Mouse (Mus musculus): ENCODE data around the gene Sh3bgr.
A peak's percentile ranks its signal among the peaks of the same experiment; 100 is the strongest.

Sh3bgr gene

DNA sequence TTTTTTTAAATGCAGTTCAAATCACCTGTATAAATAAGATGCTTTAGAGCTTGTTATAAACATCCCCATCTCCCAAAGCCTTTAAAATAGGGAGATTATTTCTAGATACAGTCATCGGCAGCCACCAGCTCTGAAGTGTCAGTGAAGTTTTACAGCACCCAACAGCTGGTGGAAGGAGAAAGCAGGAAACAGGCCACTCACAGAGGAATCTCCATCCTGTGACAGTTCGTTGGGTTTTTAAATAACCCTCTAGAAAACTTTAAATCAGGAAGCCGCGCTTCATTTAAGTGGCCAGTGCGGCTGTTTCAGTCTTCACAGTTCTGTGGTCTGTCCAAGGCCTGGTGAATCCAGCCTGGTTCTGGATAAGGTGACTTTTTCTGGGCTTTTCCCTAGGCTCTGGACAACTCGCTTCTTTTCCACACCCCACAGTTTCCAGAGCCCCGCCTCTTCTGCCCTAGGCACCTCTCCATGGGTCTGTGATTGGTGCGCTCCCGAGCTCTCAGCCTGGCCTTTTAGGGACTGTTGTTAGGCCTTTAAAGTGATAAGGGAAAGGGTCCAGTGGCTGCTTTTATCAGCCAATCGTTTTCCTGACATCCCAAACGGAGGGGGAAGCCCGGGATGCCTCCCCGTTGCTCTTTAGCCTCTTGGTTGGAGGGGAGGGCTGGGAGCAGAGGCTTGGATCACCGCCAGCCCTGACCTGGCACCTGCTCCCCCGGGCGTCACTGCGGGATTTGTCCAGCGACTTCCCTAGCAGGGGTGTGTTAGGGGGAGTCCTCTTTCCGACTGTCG, at the start of gene Sh3bgr:
Sh3bgr (plus strand) TSS at position 538 of the 789 bp plus-strand sequence.
- peak; percentile 80 to 83 for DNase-seq

DNA sequence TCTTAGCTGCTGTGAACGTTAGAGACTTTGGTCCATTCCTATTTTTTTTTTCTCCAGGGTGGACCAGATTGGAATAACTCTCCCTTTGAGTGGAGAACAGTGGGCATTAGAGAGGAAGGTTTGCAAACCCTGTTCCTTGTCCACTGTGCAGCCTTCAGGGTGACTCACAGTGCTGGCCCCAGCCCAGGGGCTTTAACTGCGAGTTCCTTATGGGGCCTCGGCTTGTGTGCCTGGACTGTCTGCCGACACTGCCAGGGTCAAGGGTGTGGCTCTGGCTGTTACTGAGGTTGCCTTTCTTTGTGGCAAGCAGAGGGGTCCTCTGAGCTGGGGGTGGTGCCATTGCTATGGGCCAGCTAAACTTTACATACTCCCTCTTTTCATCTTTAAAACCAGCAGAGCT, 49.3 kb upstream of the Sh3bgr start:
- DNase-seq = no peak

DNA sequence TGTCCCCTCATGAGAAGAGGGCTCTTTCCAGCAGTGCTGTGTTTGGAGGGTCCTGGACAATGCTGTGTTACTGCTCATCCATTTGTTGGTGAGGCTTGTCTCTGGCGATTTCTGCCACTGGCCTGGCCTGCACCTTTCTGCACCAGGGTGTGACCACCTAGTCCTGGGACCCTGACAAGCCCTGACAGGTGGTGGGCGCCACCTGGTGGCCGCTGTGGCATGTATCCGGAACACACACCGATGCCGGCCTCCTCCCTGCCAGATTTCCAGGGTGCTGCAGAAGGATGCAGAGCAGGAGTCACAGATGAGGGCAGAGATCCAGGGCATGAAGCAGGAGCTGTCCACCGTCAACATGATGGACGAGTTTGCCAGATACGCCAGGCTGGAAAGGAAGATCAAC, 48.7 kb upstream of the Sh3bgr start:
- peak; percentile 72 to 93 for DNase-seq

DNA sequence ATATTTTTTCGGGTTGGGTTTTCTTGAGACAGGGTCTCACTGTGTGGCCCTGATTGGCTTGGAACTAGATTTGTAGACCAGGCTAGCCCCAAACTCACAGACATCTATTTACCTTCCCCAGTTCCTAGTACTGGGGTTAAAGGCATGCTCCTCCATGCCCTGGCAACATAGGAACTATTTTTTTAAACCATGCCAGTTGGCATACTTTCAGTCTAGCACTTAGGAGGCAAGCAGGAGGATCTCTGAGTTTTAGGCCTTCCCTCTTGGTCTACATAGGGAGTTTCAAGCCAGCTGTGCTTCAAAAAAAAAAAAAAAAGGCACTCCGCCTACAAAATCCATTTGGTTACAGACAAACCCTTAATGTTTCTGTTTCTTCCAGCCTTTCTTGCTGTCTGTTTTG, 45.8 kb upstream of the Sh3bgr start:
- DNase-seq = no peak

DNA sequence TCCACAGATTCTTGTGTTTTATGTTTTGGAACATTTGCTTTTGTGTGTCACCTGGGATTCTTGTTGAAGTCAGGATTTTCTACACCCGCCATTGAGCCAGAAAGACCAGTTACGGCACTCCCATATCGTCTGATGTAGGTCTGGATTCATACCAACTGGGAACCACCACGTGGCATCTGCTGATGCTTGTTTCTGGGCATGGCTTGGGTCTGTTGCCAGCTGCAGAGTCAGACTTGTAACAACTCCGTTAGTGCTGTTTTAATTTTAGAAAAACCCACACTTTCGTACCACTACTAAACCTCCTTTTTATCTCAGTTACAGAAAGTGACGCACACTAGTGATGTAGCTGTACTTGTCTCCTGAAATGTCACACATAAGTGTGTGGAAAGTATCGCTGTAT, 44.2 kb upstream of the Sh3bgr start:
- no peak for DNase-seq

DNA sequence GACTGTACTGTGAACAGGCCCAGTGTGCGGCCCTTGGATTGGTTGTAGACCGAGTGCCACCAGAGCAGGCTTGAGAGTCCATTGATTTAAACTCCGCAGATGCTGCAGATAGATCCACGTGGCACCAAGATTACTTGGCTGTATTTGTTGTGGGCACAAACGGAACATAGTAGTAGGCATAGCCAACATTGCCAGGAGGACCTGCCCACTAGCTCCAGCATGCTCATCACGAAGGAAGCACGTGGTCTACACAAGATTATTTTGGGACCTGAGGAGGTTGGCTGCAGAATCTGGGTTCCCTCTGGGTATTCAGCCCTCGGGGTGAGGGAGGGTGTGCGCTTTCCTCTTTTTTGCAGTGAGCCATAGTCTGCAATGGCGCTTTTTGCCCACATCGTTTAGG, 43.1 kb upstream of the Sh3bgr start:
- DNase-seq = no peak

DNA sequence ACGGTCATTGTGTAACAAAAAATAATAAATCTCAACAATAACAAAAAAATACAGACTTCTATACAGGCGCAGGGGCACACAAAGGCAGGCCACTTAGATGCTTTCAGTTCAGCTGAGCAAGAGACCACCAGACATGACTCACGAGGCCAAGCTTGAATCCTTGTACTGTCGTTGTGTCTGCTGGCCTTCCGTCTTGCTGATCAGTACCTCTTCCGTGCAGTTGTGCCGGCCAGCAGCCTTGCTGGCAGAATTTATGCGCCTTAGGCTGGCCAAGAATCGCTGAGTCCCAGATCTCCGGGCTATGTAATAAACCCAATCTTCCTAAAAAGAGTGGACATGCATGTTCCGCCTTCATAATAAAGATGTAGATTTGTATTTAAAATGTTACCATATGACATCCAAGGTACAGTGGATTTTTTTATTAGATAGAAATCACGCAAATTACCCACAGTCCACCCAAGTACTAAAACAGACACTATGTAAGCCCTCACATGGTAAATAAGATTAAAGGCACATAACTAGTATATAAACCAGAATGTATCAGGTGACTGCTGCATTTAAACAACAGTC, 41.7 kb upstream of the Sh3bgr start:
- DNase-seq = no peak

DNA sequence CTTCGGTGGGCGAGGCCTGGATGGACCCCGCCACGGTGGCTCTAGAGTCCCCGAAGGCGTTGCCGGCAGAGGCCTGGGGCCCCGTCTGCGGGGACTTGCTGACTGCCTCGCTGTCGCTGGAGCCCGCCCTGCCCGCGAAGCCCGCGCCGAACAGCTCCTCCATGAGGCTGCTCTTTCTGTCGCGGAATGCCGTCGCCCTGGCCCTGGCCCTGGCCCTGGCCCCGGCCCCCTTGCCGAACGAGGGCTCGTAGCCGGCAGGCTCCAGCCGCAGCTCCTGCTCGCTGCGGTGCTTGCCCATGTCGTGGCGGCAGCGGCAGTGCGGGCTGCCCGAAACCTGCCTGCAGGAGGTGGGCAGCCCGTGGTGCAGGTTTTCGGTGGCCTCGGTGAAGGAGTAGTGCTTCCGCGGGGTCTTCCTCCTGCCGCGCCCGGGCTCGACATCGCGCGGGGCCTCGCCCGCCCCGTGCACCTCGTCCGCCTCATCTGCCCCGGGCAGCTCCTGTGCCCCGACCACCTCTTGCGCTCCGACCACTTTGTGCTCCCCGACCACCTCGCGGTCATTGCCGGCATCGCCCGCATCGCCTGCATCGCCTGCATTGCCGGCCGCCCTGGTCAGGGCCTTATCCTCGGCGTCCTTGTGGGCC, 41.0 kb upstream of the Sh3bgr start:
- peak; percentile 44 to 77 for DNase-seq

DNA sequence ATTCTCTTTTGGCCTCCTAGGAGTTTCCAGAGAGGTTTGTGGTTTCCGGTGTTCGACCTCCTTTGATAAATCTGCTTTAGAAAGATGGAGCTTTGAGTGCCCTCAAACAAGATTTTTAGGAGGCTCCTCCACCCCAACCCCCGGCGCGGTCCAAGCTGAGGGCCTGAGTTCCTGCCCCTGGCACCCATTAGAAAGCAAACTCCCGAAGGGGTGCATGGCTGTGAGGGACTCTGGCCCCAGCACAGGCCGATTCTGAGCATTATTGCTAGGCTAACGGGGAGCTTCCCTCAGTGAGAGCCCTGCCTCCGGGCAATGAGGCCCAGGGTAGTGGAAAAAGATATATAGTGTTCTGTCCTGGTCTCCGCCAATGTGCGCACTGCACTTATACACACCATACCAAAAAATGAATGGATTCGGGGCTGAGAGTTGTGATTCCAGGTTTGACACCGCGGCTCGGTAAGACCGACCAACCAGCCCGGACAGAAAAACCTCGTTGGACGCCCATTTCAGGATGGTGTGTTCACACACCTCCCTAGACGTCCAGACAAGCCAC, 40.4 kb upstream of the Sh3bgr start:
- no peak for DNase-seq

DNA sequence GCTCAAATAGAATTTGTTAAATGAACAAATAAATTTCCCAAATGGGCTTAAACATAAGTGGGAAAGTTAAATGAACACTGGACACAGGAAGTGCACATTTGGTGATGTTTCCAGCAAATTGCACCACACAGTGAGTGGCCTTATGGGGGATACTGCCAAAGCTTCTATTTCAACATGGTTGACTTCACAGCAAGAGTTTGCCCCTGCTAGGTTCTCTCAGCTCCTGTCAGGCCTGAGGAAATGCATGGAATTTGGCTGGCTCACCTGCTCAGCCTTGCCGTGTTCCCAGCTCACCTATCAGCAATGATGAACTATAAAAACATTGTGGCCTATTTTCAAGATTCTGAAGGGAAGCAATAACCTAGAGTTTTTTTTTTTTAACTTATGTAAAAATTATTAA, 39.3 kb upstream of the Sh3bgr start:
- DNase-seq = no peak

DNA sequence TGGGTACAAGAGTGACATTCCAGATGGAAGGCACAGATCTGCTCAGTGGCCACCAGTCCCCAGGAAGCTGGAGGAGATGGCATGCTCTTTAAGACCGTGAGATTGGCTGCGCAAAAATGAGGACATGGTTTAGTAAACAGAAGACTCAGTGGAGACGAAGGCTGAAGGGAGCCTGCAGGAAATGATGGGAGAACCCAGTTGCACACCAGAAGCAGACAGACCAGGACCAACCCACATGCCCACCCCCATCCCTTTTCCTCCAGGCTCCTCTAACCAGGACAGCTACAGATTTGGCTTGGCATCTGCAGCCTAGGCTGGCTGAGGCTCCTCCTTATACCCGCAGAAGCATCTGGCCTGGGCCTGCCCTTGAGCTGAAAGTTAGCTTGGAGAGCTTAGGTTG, 38.9 kb upstream of the Sh3bgr start:
- DNase-seq = no peak

DNA sequence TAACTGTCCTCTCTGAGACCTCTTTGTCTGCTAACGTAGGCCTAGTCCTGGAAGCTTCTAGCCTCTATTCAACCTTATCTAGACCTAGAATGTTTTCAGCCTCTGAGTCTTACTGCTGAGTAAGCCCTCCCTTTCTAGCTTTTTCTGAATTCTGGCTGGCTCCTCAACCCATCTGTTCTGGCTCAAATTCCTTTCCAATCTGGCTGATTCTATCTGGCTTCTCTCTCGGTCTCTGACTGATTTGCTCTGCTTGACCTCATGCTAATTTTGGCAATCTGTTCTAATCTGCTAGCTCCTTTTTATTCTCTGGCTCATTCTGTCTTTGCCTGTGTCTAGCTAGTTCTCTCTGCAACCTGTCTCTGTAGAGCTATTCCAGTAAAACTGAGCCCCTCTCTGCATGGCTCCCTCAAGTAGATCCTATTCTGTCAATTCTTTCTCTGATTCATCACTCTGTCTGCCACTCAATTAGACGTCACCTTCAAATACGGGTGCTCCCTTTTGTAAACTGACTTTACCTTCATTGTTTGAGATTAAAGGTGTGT, 34.5 kb upstream of the Sh3bgr start:
- no peak for DNase-seq

DNA sequence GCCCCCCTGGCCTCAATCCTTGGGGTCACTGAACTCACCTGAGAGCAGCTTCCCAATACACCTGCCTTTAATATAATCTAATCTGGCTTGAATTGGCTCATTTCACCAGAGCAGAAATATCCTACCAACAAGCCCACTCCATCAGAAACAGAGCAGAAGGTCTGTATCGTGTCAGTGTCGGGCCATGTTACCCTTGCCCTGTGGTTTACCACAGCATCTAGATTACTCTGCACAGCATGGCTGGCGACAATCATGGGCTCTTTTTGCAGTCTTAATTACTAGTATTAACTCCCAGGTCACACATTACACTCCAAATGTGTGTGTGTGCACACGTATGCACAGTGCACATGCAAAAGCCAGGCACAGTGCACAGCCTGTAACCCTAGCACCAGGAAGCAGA, 31.4 kb upstream of the Sh3bgr start:
- DNase-seq = no peak

DNA sequence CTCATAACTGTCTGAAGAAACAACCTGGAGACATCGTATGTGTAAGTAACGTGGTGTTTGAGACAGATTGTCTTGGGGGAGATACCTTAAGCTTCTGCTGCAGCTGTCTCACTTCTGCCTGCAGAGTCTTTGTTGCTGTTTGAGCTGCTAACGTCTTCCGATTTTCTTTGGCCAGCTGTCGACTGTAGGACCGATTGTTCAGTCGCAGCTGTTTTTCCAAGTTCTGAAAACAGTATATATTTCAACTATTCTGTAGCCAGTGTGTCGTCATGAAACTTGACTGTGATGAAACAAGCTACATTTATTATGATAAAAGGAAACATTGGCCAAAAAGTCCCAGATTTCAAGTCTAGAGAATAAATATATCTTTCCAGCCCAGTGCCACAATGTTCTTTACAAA, 26.6 kb upstream of the Sh3bgr start:
- DNase-seq = no peak

DNA sequence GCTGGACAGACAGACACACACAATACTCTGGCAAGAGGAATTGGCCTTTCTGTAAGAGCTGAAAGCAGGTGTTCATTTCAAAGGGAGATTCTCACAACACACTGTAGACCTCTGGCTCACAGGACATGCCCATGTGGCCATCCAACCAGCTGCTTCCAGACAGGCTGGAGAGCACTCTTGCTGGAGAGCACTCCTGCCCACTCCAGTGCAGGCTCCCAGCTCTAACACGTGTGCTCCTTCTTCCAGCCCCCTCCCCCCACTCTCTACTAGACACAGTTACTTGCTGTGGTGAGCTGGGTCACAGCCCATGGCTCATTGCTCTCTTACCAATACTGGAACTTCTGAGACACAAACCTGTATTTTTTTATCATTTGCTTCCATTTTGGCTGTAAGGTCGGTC, 24.9 kb upstream of the Sh3bgr start:
- DNase-seq = no peak

DNA sequence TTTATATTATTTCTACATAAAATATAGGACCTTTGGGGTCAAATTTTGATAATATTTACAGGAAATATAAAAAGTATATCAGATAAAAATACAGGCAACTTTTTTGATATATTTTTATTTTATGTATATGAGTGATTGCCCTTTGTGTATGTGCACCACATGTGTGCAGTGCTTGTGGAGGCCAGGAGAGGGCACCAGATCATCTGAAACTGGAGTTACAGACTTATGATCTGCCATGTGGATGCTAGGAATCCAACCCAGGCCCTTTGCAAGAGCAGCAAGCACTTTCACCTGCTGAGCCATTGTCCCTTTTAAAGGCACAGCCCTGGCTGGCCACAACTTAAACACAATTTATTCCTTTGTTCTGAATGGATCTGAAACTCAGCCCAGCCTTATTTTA, 21.1 kb upstream of the Sh3bgr start:
- no peak for DNase-seq

DNA sequence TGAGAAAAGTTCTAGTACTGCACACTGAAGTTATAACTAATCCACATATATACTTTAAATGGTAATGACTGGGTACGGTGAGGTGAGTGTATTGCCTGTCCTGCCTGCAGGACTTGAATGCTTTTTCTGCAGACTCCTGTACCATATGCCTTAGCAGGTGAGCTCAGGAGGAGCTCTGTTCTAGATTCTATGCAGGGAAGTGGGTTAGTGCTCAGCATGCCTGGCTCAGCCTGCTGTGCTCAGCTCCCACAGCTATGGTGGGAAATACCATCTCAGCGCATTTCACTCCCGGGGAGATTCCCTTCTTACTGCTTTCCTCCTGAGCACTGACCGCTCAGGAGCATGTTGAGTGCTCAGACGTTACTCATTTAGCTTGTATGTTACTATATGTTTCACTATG, 12.6 kb upstream of the Sh3bgr start:
- DNase-seq = no peak

DNA sequence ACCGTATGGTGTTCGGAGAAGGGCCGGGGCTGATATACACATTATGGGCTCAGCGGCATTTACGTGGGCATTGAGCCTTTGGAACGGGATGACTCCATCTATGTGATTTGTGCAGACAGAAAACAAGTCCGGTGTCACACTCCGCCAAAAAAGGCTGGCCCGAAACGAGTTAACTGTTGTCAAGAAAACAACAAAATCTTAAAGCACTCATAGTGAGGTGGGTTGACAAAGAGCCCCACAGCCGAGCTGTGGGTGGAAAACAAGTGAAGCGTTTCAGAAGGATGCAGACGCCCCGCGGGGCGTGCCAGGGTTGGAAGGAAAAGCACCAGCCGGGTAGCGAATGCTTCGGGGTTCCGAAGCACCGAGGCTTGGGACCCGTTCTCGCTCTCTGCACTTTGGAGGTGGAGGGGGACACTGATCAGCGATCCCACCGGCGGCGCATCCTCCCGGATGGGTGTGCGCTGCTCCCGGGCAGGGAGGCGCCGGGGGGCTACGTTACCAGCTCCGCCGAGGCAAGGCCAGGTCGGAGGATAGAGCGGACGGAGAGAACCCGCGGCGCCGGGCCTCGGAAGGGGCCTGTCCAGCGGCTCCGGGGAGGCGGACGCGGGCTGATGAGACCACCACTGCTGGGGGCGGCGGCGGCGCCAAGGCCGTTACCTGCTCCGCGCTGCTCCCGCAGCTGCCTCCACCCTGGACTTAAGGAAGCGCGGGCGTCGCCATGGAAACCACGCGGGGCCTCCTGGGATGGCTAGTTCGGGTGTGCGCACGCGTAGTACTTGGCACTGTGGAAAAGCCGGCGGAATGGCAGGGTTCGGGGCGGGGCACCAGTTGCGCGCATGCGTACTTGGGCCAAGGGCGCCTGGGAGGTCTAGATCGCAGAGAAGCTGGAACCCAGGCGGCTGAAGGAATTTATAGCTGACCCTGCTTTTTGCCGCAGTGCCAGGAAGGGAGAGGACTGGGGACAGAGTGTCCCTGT, 8.4 kb upstream of the Sh3bgr start, which contains the start of gene Lca5l:
Lca5l (minus strand) TSS at position 741 of the 976 bp plus-strand sequence.
- peak; percentile 99 to 100 for DNase-seq

DNA sequence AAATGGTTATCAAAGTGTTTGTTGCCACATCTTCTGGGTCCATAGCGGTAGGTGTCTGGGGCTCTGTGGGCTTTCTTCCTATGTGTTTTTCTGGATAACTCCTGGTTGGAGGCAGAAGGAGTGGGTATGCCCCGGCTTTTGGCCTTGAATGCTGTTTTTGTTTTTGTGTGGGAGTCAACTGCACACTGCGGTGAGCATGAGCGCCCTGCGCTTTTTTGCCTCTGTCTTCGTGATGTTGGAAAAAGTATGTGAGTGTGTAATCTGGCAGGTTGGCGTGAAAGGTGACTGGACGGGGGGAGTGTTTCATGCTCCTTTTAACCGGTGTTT, 415 bp downstream of the Sh3bgr start:
- DNase-seq = no peak

DNA sequence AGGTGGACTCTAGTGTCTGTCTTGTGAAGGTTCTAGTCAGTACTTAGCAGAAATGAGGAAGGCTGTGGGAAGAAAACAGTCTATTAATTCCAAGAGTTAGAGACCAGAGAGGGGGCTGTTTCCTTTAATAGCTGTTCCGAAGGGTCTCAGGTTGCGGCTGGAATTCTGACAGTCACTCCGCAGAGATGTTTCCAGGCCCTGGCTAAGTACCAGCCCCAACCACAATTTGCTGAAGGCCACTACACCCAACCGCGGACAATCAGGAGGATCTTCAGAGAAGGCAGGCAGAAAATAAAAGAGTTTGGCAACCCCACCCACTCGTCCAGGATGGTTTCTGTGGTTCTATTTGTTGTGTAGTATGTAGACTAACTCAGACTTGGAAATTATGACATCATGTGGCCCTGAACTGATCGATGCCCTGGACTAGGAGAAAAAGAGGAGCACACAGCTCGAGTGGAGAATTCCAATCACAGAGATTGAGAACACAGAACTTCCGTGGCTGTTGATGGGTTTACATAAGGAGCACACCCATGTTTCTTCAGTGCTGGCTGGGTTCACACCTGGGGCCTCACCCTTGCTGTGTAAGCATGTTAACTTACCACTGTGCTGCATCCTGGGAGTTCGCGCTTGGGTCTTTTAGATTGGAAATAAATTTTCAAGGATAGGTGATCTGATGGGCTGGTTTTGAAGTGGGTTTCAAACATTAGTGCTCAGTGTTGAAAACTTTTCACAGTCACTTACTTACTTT, 1.4 kb downstream of the Sh3bgr start:
- no peak for DNase-seq

DNA sequence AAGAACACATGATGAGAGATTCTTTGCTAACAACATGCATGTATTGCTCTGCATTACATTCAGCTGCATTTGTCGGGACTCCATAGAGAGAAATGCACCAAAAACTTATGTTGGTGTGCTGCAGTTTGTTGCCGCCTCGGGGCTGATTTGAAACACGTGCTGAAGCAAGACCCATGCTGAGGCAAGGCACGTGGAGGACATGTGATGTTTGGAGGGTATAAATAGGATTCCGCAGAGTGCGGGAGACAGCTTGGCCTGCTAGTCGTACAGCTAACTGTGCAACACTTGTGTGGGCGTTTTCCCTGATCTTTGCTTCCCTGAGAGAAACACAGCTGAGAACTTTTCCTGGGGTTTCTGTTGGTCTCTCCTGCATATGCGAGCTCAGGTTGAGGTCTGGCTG, 9.5 kb downstream of the Sh3bgr start:
- no peak for DNase-seq

DNA sequence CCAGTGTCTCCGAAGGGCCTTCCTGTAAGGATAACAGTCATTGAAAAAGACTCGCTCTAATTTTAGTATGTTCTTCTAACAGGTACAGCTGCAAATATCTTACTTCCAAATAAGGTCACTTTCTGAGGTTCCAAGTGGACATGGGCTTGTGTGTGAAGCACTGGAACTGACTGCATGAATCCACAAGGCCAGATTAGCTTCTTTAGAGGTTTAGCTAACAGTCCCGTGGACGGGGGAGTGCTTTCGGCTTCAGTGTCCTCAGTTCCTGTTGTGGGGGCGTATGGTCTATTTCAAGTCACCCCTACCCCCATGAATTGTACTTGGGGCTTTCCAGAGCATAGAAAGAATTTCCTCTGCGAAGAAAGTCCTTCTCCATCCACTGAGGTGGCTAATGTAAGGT, 10.6 kb downstream of the Sh3bgr start:
- DNase-seq = no peak

Data from kidney, postnatal 36 days (tissue).